Mouse (Mus musculus) gastrocnemius, adult 18-20 months (tissue): Measurements from ENCODE around the gene Clec4a1. TPM values are rescaled to one million over a fixed set of nuclear protein-coding genes. Genes with fewer than 3 reads are reported as not detected.

Experiments used
- DNase-seq: peaks from one replicate; pipeline ENCODE4 v3.0.0; 2021; ENCODE audit warnings: low spot score
- long read RNA-seq, 2 experiments: library from polyadenylated mRNA; stranded (forward); transcript quantifications; one replicate each; pipeline ENCODE4 v2.0.0; 2021
- total RNA-seq, 2 experiments: library from RNA; stranded (reverse); gene quantifications; 2 replicates each; pipeline ENCODE4 v1.2.3; 2021

The Clec4a1 gene
- total RNA-seq: 1 to 10 TPM; 1.2 to 1.5 TPM
- long read RNA-seq, experiment 1, partial matches to known transcripts: 0 of 2 reads
- long read RNA-seq, experiment 1, other reads (novel, unspliced or antisense): 0 of 2 reads
- long read RNA-seq, experiment 2, partial matches to known transcripts: 0 of 1 reads
- long read RNA-seq, experiment 2, other reads (novel, unspliced or antisense): 0 of 1 reads

GRCm38 (mm10) chr6:122921451-122921850, at the start of gene Clec4a1:
TSS of gene Clec4a1 (plus strand) at chr6:122921848.
- DNase-seq: peak; percentile 2

GRCm38 (mm10) chr6:122872800-122873199, 48.8 kb upstream of the Clec4a1 start:
- DNase-seq: no peak

GRCm38 (mm10) chr6:122873871-122874719, 47.6 kb upstream of the Clec4a1 start, which contains the start of gene Necap1:
TSS of gene Necap1 (plus strand) at chr6:122874474.
- peak; percentile 99 for DNase-seq

- no peak for DNase-seq
Measured at GRCm38 (mm10) chr6:122874720-122875389, 46.8 kb upstream of the Clec4a1 start.

GRCm38 (mm10) chr6:122879141-122879735, 42.4 kb upstream of the Clec4a1 start:
- DNase-seq: no peak

GRCm38 (mm10) chr6:122879781-122880505, 41.7 kb upstream of the Clec4a1 start:
- DNase-seq: no peak

GRCm38 (mm10) chr6:122881287-122881686, 40.4 kb upstream of the Clec4a1 start:
- DNase-seq: no peak

GRCm38 (mm10) chr6:122883603-122884002, 38.0 kb upstream of the Clec4a1 start:
- no peak for DNase-seq

- no peak for DNase-seq
Measured at GRCm38 (mm10) chr6:122889599-122889998, 32.0 kb upstream of the Clec4a1 start.

- peak; percentile 54 for DNase-seq
Measured at GRCm38 (mm10) chr6:122892442-122893049, 29.1 kb upstream of the Clec4a1 start.

- no peak for DNase-seq
Measured at GRCm38 (mm10) chr6:122919922-122920321, 1.7 kb upstream of the Clec4a1 start.

GRCm38 (mm10) chr6:122934845-122935244, 13.2 kb downstream of the Clec4a1 start:
- DNase-seq: no peak

- no peak for DNase-seq
Measured at GRCm38 (mm10) chr6:122939618-122940017, 18.0 kb downstream of the Clec4a1 start.

- DNase-seq: no peak
Measured at GRCm38 (mm10) chr6:122946760-122947159, 25.1 kb downstream of the Clec4a1 start.

- DNase-seq: peak; percentile 9
Measured at GRCm38 (mm10) chr6:122952401-122952800, 30.8 kb downstream of the Clec4a1 start, which contains the start of gene Clec4a3. TSS of gene Clec4a3 (plus strand) at chr6:122952515.

- DNase-seq: no peak
Measured at GRCm38 (mm10) chr6:122964562-122964961, 42.9 kb downstream of the Clec4a1 start.

GRCm38 (mm10) chr6:122969048-122969447, 47.4 kb downstream of the Clec4a1 start:
- DNase-seq: no peak
